Mouse (Mus musculus) left cerebral cortex, postnatal 14 days (tissue): ENCODE measurements around the gene Olr1. TPM values are rescaled to one million over a fixed set of nuclear protein-coding genes. Genes with fewer than 3 reads are reported as not detected.
"Not testable (repeated sequence)": the region's sequence is repeated elsewhere in the genome, so short reads cannot be mapped to it uniquely, and the experiment has no call there.

ENCODE experiments used
- DNase-seq, 2 experiments: peaks; one replicate each; pipeline ENCODE4 v3.0.0; 2021 to 2022; ENCODE audit warnings: low spot score in 2 of 2, mixed read lengths in 1 of 2
- intact Hi-C: fragments of 180-260 bp; cut with DNase I; formaldehyde crosslinking; loops from one replicate; pipeline ENCODE4 v1.15.1; 2025
- total RNA-seq, 2 experiments: library from RNA; stranded (reverse); gene quantifications; 2 replicates each; pipeline ENCODE4 v1.2.3; 2021

Olr1 gene
- total RNA-seq, 2 experiments from 2014 or later, result not detected

DNA sequence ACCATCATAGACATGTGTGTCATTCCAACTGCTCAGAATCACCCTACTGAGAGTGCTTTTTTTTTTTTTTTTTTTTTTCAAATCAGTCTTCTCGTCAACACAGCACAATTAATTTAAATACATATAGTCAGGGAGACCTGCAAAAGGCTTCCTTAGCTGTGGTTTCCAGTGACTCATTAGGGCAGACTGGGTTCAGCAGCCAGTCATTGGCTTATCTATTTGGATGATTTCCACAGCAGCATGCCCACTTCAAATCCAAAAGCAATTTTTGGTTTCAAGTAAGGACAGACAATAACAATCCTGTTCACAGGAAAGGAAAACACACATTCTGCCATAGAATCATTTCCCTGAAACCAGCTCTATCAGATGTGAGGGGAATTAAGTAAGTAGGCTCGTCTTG is 7.4 kb upstream of the Olr1 start:
- intact Hi-C loops, result no loop called here
- DNase-seq, result no peak

DNA sequence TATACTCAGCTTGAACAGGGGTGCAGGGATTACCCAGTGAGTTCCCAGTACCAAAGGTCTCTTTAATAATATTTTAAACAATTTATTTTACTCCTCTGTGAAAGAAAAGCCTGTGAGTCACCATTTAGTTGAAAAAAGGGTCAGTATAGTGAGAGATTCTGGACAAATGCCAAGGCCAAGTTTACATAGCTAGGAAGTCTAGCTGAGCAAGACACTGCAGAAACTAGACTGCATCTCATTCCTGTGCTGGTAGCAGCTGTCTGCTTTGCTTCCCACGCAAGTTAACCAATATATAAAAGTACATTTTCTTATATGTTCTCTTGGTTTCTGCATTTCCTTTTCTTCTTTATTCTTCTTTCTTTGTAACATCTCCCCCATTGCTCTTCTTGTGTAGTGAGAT is 6.4 kb upstream of the Olr1 start:
- peak; percentile 21 to 52 for DNase-seq
- intact Hi-C loops, result no loop called here

DNA sequence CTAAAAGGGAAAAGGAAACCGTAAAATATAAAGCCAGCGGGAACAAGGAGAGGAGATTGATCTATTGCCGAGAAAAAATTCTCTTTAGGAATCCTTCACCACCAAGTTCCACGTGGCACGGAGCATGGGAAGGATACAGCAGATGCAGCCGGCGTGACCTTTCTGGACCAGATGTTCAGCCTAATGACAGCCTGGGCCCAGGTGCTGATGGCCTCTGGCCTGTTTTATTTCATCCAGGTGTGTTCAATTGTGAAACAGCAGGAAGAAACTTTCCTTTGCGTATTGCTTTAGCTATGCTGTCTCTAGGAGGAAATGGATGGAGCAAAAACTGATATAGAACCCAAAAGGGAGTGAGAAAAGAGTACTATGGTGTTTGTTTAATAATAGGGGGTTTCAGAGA is 5.9 kb upstream of the Olr1 start:
- DNase-seq, result no peak
- intact Hi-C loops, result no loop called here

DNA sequence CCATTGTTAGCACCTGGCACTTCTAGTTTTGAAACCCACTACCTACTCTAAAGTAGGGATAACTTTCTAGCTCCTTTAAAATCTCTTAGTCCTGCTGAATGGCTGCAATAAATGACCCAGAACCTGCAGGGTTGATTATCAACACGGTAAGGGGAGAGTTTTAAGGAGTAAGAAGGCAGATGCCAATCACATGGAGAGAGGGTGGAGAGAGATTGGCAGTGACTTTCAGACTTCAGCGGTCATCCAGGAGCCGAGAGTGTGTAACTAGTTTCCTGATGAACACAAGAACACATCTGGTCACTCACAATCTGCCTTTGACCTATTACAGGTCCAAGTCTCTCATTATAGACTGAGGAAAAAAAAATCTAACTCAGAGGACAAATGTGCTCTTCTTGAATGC is 5.4 kb upstream of the Olr1 start, which contains the start of gene Tmem52b:
Gene Tmem52b (plus strand): TSS at position 189 of the 400 bp plus-strand sequence.
- intact Hi-C loops, result no loop called here

DNA sequence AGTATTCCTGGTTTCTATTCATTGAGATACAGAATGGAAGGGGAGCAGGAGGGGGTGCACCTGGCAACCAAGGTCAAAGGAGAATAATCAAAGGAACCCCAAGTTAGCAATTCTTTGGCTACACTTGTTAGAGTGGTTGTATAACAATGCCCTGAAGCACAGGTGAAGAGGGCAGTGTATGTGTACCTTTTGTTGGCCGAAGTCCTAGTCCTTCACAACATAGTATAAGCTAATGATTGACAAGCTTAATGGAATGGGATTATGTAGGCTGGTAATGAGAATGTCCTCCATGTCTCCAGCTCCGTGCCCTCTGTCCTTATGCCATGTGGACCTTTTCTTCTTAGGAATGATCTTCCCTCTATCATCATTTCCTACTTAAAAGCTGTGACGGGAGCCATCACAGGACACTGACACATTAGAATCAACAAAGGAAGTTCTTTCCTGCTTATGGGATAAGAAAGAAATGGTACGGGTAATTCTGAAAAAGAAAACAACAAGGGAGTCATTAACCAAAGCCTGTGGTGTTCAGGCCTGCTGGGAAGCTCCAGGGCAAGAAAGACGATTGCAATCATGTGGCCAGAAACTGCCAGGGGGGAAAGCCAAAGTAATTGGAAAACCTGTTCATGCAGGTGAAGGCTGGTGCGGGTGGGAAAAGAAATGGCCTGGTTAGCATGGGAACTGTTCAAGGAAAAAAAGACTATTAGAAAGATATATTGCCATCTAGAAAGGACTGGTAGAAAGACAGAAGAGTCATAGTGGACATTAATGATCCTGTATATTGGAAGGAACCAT is 3.4 kb upstream of the Olr1 start:
- intact Hi-C loops, result no loop called here
- DNase-seq, result no peak

More for the DNA sequence above, 5.4 kb upstream of the Olr1 start, which contains the start of gene Tmem52b:
- no peak for DNase-seq

DNA sequence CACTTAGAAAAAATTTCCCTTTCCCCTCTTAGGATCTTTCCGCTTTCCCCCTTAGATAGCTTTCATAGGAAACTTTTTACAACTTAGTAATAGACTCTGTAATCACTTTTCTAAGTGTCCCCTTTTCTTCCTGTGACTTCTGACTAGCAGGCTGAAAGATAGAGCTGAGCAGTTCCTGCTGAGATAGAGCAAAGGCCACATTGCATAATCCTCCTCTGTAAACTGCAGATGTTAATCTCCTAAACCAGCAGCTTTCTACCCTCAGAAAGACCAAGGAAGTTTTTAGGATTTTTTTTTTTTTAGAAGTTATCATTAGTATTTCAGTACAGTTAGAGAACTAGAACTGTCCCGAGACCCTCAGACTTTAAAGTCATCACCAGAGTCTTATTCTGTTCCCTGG is 3.5 kb downstream of the Olr1 start:
- no peak for DNase-seq
- intact Hi-C loops, result no loop called here

DNA sequence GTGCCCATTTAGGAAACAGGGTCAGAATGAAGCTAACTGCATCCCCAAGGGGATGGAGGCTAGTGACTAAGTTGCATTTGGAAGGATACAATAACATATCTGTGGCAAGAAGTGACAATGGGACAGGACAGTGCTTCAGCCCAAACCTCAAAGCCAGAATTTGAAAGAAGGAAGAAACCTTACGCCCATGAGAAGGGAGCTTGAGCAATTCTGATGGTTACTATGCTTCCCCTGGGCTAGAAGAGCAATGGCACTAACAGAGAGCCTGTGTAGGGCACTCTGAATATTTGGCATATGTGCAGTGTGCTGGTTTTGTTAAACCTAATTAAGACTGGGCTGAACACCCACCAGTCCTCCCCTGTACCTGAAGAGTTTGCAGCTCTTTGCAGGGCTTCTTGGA is 7.4 kb downstream of the Olr1 start:
- DNase-seq, intact Hi-C loops: not testable (repeated sequence)

DNA sequence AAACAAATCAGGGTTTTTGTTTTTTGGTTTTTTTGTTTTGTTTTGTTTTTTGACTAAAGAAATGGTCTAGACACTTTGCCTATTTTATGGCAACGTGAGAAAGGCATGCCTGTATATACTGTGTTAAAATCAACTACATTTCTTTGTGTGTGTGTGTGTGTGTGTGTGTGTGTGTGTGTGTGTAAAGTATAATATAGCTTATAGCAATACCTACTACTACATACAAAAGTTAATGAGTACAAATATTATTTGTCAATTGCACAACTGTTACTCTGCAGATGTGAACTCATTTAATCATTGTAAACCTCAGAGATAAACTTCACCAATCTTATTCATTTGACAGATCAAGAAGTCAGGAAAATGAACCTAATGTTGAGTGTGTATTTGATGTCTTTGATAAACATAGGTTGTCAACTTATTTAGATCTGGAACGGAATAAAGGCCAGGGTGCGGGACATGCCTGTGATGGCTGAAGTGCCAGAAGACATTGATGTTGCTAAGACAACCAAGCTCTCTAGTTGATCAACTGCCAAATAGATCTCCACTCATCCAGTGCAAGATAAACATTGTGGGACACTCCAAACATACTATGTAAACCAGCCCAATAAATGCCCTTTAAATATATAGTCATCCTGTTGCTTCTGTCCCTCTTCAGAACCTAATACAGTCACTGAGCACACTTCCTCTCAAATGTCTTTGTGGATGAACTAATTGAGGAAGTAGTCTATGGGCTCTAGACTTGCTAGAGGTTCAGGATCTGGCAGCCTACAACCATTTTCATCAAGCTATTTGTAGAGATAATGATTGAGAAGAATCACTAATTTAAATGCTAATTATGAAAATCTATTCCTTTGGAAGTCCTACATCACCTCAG is 9.4 kb downstream of the Olr1 start:
- DNase-seq, result no peak
- intact Hi-C loops, result no loop called here

DNA sequence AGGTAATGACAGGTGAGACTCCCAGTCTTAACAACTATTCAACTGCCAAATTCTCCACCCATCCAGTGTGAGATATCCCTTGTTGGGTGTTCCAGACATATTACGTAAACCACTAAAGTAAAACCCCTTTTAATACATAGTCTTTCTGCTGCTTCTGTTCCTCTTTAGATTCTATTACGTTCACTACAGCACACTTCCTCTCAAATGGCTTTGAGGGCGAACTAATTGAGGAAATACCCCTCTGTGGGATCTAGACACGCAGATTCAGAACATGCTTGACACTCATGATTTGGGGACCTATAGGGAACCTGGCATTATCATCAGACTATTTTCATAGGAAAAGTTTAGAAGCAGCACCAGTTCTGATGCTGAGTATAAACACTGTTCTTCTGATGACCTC is 12.0 kb downstream of the Olr1 start:
- DNase-seq, result no peak
- intact Hi-C loops, result no loop called here

DNA sequence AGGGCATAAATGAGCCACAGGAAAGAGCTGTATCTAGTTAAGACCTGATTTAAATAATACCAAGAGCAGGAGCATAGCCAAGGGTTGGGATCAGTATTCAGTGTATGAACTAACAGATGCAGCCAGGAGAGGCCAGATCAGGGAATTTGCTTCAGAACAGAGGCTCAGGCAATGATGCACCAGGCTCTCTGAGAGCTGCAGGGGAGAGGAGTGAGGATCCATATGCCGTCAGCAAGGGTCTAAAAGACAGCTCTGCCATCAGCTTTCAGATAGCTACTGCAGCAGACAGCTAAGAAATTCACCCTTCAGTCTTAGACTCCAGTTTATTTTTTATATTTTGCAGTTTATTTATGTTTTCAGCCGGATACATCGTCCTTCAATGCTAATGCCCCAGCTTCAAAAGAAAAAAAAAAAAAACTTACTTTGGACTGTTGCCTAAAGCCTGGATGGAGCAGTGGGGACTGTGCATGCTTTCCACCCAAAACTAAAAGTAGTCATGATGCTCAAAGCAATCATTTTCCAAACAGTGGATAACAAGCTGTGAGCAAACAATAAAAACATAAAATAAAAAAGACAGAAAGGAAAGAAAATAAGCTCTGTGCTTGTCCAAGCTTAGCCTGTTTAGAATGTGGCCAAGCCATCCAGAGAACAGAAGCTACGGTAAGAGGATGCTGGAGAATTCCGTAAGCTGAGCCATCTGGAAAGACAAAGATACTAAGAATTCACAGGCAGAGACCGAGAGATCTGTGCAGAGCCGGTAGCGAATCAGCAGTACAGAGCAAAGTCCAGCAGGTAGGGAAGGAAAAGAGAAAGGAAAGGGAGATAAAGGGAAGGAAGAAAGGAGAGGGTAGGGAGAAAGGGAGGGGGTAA is 26.6 kb downstream of the Olr1 start:
- intact Hi-C loops, result no loop called here
- DNase-seq, result peak; percentile 6 to 9

DNA sequence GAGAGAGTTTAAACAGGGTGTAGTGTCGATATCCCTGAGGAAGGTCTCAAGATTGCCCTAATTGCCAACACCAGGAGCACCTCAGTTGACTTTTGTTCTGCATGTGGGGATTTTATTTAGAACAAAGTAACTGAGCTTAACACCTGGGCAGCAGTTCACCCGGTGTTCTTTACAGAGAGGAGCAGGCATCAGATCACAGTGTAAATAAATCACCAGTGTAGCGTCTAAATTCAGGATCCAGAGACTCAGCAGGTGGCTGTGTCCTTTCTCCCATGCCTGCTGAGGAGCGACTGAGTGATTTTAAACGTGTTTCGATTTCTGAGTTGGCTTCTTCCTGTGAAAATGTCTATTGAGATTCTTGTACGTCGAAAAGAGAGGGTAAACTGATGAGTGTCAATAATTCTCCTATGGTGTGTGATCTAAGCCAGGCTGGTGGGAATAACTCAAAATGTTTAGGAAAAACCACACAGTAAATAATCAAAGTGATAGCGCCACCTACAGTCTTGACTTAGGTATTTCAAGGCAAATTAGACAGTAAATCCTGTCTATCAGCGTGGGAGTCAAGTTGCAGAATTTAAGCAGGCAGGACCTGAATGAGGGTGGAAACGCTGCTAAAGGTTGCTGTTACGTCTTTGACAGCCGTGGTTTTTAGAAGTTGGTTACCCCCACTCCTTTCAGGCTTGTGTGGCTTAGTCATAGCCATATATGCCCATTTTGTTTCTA is 30.4 kb downstream of the Olr1 start:
- intact Hi-C loops, result loop anchor here (2.0 to 5.0 kb wide), 2 partner anchors 81 to 82 kb away; no protein-coding TSS in a partner anchor
- peak; percentile 12 to 34 for DNase-seq

DNA sequence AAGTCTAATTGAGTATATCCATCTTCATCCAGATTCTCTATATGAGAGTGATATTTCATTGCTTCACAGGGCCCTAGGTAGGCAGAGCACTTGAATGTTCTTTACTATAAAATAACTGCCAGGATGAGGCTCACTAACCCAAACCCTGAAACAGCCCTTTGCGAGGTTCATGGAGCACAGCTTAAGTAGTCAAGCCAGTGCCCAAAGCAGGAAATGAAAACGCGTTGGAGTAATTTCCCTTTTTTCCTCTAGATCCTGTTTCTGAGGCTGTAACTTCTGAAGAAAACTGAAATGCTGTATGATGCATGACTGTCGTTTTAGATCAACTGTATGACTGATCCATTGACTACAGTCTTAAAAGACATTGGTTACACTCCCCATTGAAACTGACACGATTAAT is 34.3 kb downstream of the Olr1 start:
- intact Hi-C loops, result no loop called here
- DNase-seq, result no peak

DNA sequence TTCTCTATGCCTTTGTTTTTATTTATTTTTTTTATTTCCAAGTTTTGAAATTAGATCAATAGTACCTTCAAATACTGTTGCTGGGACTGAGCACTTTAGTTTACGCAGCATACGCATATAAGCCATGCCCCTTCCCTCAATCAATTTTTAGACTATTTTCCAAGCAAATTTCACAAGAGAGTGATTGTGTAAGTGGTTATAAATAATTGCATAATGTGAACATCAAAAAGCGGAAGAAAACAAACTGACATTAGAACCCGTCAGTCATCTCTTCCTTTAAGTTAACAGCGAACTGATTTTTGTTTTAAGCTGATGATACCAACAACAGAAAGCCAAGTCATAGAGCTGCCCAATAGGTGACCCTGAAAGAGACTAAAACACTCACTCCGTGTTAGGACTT is 35.6 kb downstream of the Olr1 start:
- DNase-seq, result no peak
- intact Hi-C loops, result no loop called here

DNA sequence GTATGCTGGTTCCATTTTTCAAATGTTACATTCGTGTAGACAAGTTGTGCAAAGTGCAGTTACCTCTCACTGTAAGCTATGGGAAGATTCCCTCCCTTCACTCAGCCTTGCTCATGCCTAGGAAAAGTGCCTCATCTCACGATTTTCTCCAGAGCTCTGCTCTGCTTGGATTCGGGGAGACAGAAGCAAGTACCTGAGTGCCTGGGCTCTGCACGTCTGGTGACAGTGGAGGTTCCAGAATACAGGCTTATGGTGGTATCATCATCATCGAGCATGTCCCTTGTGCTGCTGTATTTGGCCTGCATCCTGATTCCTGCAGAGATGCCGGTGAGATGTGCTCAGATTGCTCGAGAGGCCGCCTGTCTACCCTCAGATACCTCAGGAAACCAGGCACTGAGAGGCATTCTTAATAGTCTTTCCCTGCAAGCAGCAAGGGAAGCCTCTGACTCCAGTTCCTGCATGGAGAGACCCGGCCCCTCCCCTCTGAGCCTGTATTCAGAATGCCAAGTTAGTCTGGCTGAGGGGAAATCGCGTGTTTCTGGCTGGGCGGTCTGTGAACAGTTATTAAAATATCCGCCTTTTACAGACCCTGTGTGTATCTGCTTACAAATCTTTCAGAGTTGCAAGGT is 55.4 kb downstream of the Olr1 start, which contains the start of gene Clec1a:
Gene Clec1a (minus strand): TSS at position 590 of the 629 bp plus-strand sequence.
- DNase-seq, result no peak
- intact Hi-C loops, result no loop called here

DNA sequence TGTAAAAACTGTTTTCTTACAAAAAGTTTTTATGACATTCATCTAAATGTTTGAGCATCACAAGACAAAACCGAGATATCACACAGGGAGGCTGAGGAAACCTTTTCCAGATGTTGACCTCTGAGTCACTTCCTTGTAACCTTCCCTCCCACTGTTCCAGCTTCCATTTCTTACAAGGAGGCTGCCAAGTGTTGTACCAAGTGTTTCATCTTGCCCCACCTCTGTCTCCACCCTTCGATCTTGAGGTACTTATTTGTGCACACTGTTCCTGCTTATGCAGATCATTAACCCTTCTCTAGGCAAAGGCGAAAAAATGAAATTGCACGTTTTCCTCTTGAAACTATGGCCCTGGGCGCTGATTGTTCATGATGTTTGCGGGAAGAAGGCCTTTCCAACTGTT is 57.2 kb downstream of the Olr1 start:
- DNase-seq, result no peak
- intact Hi-C loops, result no loop called here

DNA sequence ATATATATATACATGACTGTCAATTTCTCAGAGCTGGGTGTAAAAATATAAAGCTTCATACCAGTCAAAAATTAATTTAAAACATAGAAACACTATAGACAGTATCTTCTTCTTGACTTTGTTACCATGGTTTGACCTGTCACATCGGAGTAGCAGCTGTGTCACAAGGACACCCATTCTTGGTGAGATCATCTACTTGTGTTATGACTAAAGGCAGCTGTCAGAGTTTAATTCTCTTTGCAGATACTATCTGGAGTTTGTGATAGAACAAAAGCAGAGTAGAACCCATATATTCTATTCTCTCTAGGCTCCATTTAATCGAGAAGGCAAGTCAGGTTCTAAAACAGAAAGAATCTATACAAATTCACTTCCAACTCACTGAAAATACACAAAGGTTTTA is 68.9 kb downstream of the Olr1 start:
- intact Hi-C loops, result no loop called here
- no peak for DNase-seq

DNA sequence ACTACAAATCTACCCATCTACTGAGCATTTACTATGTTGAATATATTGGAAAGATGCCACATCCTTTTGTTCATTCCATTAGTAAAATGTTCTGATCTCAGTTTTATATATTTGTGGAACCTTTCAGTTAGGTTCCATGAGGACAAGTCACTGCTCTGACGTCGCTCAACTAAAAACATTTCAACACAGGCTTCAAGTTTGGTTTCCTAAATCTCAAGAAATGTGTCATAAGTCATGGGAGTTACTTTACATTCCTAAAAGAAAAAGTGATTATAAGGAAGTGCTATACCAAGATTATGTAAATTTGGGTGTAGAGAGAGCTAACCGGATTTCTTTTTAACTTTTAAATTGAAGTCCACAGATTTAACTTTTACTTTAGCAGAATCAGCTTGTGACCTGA is 70.9 kb downstream of the Olr1 start:
- no peak for DNase-seq
- intact Hi-C loops, result no loop called here
